Mouse (Mus musculus): ENCODE measurements at regions not wholly inside any gene's neighbourhood (a gene's known extent, or its start where the extent isn't known, plus 50 kb on each side); places are given as distances from the start of the nearest gene placed in this dataset.

DNA sequence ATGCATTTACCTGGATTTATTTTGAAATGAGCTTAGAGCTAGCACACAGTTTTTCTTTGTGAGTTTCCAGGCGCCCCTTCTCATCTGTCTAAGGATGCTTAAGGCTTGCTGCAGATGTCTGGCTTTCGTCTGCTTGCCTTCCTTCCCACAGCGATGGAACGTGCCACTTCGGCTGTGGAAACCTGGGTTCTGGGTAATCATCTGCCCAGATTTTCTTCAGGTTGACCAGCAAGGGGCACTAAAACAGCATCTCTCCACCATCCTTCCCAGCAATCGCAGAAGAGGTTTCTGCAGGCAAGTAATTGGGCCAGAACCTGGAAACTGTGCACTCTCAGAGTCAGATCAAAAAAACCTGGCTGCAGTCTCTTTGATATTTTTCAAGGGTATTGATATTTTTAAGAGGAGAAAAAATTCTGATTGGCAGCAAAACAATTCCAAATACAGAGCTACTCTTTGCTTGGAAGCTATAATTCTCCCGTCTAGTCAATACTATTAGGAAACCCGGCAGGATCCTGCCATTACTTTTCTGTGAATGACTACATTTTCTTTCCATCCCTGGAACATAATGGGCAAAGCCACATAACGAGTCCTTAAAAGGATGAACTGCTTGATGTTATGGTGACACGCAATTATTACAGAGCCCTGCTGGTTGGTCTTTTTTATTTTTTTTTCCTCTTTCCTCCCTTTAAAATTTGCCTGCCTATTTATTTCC, 75.2 kb upstream of the Sash1 start:
- Histone ChIP-seq H3K4me2 (no peak overlapping the region), H3K4me3 (replicated peaks) (no peak overlapping the region), H3K9ac (no peak overlapping the region), H3K4me1 (no peaks in the 10 kb centered on the region; the same call in 1 of the 2 replicates), H3K9me3 (no peaks in the 10 kb centered on the region), H3K27me3 (no peaks in the 10 kb centered on the region), H3K36me3 (replicated peaks) (no peaks in the 10 kb centered on the region), H3K27ac (no peak overlapping the region)
- no peak for ATAC-seq (ENCODE audit: low FRiP score)
- 46% methylated on average over 10 of the region's 10 CpGs for WGBS

DNA sequence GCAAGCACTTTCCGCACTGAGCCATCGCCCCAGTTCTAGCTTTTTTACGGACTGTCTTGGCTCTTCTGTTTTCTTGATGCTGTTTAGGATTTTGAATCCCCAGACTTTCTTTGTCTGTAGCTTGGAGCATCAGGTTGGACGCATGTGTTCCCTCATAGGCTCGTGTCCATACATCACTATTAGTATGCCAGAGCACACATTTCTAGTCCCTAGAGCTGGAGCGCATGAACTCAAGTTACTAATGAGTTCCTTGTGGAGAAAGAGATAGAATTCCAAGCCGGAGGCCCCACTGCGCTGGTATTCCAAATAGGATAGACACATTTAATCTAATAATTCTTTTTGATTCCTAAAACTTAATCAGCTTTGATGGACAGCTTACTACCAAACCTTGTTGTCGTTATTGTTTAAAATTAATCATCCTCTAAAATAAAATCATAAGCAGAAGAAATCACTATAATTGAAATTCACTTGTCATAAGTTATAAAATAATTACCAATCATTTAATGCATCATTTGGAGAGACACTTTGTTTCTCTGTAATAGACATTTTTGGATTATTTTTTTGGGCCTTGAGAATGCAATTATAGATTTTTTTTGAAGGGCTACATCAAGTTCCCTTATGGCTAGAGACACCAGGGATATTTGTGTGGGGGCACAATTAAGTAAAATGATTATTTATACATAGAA, 74.5 kb upstream of the Sash1 start:
- Histone ChIP-seq H3K27ac (no peak overlapping the region), H3K9ac (no peak overlapping the region), H3K27me3 (no peaks in the 10 kb centered on the region), H3K4me1 (peaks cover 6% of the 10 kb centered on the region), H3K9me3 (no peaks in the 10 kb centered on the region), H3K4me2 (no peak overlapping the region), H3K4me3 (replicated peaks) (no peak overlapping the region), H3K36me3 (replicated peaks) (no peaks in the 10 kb centered on the region)
- no peak for ATAC-seq (ENCODE audit: low FRiP score)
- 84% methylated on average over 9 of the region's 9 CpGs for WGBS

DNA sequence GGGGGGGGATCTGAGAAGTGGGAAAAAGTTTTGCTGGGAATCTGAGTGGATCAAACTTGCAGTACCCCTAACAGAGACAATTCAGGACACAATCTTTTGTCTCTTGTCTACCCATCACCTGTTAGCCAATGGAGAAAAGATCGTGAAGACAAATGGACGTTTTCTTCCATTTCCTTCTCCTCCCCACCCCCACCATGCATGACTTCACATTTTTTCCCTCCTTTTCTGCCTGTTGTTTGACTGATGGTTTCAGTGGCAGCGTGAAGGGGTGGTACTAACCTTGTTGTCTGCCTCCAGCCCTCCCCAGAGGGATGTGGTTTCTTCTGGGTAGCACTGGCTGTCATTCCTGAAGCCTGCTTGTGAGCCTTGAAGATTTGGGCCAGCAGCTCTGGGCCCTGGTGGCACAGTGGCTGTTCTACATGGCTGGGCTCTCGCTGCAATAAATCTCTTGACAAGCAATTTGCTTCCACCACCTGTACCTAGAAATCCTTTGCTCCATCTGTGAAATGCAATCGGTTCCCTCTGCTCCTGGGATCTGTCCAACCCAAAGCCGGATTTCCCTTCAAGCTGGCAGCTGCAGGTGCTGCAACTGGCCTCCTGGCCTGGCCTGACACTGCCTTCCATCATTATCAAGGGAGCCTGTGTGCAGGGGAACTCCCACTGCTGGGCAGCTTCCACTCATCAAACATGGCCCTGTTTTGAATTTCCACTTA, 69.8 kb upstream of the Sash1 start:
- ATAC-seq (ENCODE audit: low FRiP score) = no peak
- Histone ChIP-seq H3K4me3 (replicated peaks) (no peak overlapping the region), H3K27ac (no peak overlapping the region), H3K4me2 (no peak overlapping the region), H3K9me3 (no peaks in the 10 kb centered on the region), H3K4me1 (peaks cover 6% of the 10 kb centered on the region), H3K27me3 (no peaks in the 10 kb centered on the region), H3K9ac (no peak overlapping the region), H3K36me3 (replicated peaks) (no peaks in the 10 kb centered on the region)
- 68% methylated on average over 6 of the region's 6 CpGs for WGBS

DNA sequence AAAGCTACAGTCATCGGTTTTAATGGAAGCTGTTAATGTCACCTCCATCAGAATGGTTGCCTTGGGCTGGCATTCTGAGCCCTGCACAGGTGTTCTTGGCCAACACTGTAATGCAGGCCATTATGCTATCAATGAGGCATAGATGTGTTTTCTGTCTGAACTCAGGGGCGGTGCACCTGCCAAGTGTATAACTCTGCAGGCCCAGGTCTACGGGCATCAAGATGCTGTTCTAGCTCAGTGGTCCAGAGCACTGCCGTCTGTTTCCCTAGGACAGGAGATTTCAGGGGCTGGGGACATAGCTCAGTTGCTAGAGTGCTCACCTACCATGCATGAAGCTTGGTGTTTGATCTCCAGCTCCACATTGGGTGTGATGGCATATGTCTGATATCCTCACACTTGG, 68.1 kb upstream of the Sash1 start:
- H3K27ac ChIP-seq = no peak overlapping the region
- H3K9ac ChIP-seq = no peak overlapping the region
- no peaks in the 10 kb centered on the region for H3K27me3 ChIP-seq
- no peak overlapping the region for H3K4me3 ChIP-seq (replicated peaks)
- 90% methylated on average over 4 of the region's 4 CpGs for WGBS
- no peaks in the 10 kb centered on the region for H3K36me3 ChIP-seq (replicated peaks)
- peaks cover 6% of the 10 kb centered on the region for H3K4me1 ChIP-seq
- no peak overlapping the region for H3K4me2 ChIP-seq
- H3K9me3 ChIP-seq = no peaks in the 10 kb centered on the region
- ATAC-seq (ENCODE audit: low FRiP score) = no peak

DNA sequence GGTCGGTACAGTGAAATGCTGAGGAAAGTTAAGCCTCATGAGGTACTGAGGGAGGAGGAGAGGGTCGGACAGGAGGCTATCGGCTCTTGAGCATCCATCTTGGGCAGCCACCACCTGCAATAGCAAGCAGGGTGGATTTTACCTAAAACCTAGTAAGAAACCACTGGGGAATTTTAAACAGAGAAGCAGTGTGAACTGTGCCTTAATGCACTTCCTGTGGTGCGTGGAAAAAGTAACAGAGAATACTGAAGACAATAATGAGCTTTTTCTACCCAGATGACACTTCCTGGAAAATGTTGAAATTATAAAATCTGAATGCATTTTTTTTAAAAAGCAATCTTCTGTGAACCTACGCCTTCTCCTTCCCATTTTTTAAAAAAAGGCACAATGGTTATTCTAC, 67.1 kb upstream of the Sash1 start:
- H3K9me3 ChIP-seq = no peaks in the 10 kb centered on the region
- no peaks in the 10 kb centered on the region for H3K36me3 ChIP-seq (replicated peaks)
- ATAC-seq (ENCODE audit: low FRiP score) = no peak
- no peak overlapping the region for H3K27ac ChIP-seq
- peaks cover 6% of the 10 kb centered on the region for H3K4me1 ChIP-seq
- no peaks in the 10 kb centered on the region for H3K27me3 ChIP-seq
- WGBS = 85% methylated on average over 5 of the region's 5 CpGs
- H3K9ac ChIP-seq = no peak overlapping the region
- no peak overlapping the region for H3K4me3 ChIP-seq (replicated peaks)
- no peak overlapping the region for H3K4me2 ChIP-seq

DNA sequence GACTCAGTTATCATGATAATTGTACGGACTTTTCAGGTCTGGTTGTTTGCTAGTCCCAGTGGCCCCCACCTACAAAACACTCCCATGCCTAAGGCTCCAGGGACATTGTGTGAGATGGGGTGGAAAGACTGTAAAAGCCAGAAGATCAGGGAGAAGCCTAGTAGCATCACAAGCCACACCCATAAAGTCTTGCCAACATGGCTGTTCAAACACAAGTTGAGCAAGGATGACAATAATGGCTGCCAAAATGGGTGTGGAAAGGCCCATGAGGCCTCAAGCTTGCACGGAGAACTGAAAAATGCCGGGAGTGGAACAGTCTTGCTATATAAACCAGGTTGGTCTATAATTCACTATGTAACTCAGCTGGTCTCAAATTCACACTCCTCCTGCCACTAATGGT, 66.1 kb upstream of the Sash1 start:
- ATAC-seq (ENCODE audit: low FRiP score) = no peak
- peaks cover 6% of the 10 kb centered on the region for H3K4me1 ChIP-seq
- H3K27me3 ChIP-seq = no peaks in the 10 kb centered on the region
- no peak overlapping the region for H3K4me3 ChIP-seq (replicated peaks)
- no peak overlapping the region for H3K9ac ChIP-seq
- H3K4me2 ChIP-seq = no peak overlapping the region
- no peaks in the 10 kb centered on the region for H3K9me3 ChIP-seq
- H3K36me3 ChIP-seq (replicated peaks) = no peaks in the 10 kb centered on the region
- 96% methylated on average over 3 of the region's 3 CpGs for WGBS
- H3K27ac ChIP-seq = no peak overlapping the region

DNA sequence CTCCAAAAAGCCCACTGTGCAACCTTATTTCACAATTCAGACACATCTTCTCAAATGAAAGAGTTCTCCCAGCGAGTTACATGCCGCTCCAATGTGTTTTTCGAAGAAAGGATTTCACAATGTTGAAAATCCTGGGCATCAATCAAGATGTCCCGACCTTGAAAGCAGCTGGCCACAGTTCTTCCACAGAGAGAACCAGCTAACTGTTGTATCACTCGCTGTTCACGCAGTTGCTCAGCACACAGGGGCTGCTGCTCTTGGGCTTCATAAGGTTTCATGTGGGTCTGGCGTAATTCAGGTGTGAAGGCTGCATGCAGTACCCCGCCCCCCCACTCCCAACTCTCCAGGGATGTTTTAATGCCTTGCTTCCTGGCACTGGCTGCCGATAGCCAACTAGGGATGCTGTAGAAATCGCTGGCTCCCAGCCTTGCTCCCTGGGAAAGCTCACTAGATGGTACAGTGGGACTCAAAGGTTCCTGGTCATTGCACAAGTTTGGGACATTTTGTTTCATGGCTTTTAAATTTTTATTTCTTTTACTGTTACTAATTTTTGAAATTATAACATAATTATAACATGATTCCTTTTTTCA, 65.5 kb upstream of the Sash1 start:
- no peak for ATAC-seq (ENCODE audit: low FRiP score)
- no peak overlapping the region for H3K4me3 ChIP-seq (replicated peaks)
- H3K27me3 ChIP-seq = no peaks in the 10 kb centered on the region
- H3K4me1 ChIP-seq = peaks cover 6% of the 10 kb centered on the region
- no peak overlapping the region for H3K9ac ChIP-seq
- no peak overlapping the region for H3K4me2 ChIP-seq
- H3K27ac ChIP-seq = no peak overlapping the region
- no peaks in the 10 kb centered on the region for H3K9me3 ChIP-seq
- no peaks in the 10 kb centered on the region for H3K36me3 ChIP-seq (replicated peaks)
- WGBS = 89% methylated on average over 10 of the region's 10 CpGs

DNA sequence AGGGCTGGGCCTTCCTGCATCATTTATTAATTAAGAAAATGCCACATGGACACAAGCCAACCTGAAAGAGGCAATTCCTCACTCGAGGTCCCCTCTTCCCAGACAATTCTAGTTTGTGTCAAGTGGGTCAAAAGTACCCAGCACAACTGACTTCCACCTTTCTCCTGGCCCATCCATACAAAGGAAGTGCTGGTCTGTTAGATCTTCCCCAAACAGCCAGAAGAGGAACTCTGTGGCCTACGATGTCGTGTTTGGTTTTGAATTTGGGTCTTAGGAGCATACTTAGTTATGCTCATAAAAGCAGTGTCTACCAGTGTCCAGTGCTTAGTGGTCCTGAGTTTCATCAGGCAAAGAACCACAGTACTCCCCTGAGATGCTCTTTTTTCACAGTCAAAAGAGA, 62.4 kb upstream of the Sash1 start:
- H3K4me2 ChIP-seq = no peak overlapping the region
- WGBS = 73% methylated on average over 3 of the region's 3 CpGs
- no peak for ATAC-seq (ENCODE audit: low FRiP score)

DNA sequence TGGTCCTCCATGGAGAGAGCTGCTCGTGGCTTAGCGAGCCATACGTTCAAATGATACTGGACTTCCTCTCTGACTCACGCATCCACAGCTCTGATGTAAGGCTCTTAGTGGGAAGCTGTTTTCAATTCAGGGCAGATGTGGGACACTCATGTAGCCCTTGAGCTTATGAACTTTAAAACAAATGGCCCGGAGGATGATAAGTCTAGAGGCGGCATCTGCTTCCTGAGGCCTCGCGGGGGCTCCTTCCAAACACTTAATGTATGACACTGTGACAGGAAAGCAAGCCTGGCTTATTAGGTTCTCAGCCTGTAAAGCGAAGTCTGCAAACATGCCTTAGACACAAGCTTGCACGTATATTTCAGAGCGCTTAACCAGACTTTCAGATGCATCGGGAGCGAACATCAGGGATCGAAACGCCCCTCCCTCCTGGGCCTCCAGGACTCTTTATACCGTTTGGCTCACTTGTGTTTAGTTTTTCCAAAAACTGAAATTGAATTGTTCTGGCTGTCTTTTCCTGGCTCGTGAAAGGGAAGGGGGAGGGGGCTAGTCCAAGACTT, 59.4 kb upstream of the Sash1 start:
- Histone ChIP-seq H3K4me2 (no peak overlapping the region), H3K4me1 (no peaks in the 10 kb centered on the region)
- WGBS = 79% methylated on average over 17 of the region's 17 CpGs

More for the DNA sequence above, 62.4 kb upstream of the Sash1 start:
- Histone ChIP-seq H3K27ac (no peak overlapping the region), H3K4me1 (no peaks in the 10 kb centered on the region), H3K36me3 (replicated peaks) (no peaks in the 10 kb centered on the region), H3K9ac (no peak overlapping the region), H3K27me3 (no peaks in the 10 kb centered on the region), H3K4me3 (replicated peaks) (no peak overlapping the region), H3K9me3 (no peaks in the 10 kb centered on the region)

DNA sequence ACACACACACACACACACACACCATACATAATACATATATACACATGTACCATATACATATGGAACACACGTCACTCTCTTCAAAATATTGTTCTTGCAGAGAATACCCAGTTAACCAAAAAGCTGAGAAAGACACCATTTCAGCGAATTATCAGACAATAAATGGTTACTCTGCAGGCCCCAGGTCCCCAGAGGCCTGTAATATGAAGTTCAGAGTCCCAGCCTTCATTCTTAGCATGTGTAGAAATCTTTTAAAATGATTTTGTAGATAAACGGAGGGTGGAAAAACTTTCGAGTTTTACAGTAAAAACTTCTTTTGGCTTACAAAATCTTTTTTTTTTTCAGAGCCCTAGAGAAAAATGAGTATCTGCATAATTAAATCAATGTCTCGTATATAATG, 58.7 kb upstream of the Sash1 start:
- Histone ChIP-seq H3K4me1 (no peaks in the 10 kb centered on the region), H3K9me3 (no peaks in the 10 kb centered on the region), H3K4me2 (no peak overlapping the region), H3K9ac (no peak overlapping the region), H3K27me3 (no peaks in the 10 kb centered on the region), H3K27ac (no peak overlapping the region), H3K4me3 (replicated peaks) (no peak overlapping the region), H3K36me3 (replicated peaks) (no peaks in the 10 kb centered on the region)
- ATAC-seq (ENCODE audit: low FRiP score) = no peak
- 77% methylated on average over 5 of the region's 5 CpGs for WGBS

More for the DNA sequence above, 59.4 kb upstream of the Sash1 start:
- Histone ChIP-seq H3K36me3 (replicated peaks) (no peaks in the 10 kb centered on the region), H3K27me3 (no peaks in the 10 kb centered on the region), H3K9ac (no peak overlapping the region), H3K9me3 (no peaks in the 10 kb centered on the region), H3K27ac (no peak overlapping the region), H3K4me3 (replicated peaks) (no peak overlapping the region)
- no peak for ATAC-seq (ENCODE audit: low FRiP score)

DNA sequence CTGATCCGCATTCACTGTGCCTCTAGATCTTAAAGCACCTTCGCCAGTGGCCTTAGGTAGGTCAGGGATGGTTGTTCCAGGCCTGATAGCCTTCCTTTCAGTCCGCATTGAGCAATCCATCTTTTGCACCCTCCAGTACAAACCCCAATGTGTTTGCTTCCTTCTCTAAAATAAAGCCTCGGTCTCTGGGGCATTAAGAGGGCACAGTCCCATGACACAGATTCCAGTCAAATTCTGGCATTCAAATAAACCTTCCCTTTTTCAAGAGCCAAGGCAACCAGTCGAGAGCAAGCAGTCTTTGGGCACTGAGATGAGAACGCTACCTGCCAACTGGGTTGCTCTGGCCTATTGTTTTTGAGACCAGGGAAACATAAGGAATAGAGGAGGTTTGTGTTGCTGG, 57.8 kb upstream of the Sash1 start:
- no peaks in the 10 kb centered on the region for H3K36me3 ChIP-seq (replicated peaks)
- ATAC-seq (ENCODE audit: low FRiP score) = no peak
- H3K27ac ChIP-seq = no peak overlapping the region
- H3K9ac ChIP-seq = no peak overlapping the region
- H3K4me2 ChIP-seq = no peak overlapping the region
- H3K9me3 ChIP-seq = no peaks in the 10 kb centered on the region
- no peaks in the 10 kb centered on the region for H3K27me3 ChIP-seq
- 91% methylated on average over 6 of the region's 6 CpGs for WGBS
- no peak overlapping the region for H3K4me3 ChIP-seq (replicated peaks)
- no peaks in the 10 kb centered on the region for H3K4me1 ChIP-seq

DNA sequence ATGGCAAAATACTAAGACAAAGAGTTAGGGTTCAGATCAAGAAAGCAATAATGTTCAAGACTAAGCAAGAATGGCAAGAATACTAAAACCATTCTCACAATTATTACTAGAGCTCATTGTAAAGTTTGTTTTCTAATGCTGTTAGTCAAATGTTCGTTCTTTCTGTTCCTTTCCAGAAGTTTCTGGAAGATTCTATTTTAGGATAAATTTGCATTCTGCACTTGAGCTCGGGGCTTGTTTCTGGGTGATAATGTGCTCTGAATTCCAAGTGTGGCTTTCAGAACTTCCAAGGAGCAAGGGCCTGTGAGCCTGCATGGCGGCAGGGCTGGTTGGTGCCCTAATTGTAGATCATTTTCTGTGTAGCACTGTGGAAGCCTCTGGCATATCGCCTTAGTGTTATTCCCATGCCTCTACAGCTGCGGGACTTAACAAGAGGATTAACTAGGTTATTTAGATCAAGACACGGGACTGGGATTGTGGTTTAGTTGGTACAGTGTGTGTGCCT, 57.1 kb upstream of the Sash1 start:
- Histone ChIP-seq H3K9me3 (no peaks in the 10 kb centered on the region), H3K27me3 (no peaks in the 10 kb centered on the region), H3K9ac (no peak overlapping the region), H3K36me3 (replicated peaks) (no peaks in the 10 kb centered on the region), H3K27ac (no peak overlapping the region), H3K4me1 (no peaks in the 10 kb centered on the region), H3K4me2 (no peak overlapping the region), H3K4me3 (replicated peaks) (no peak overlapping the region)
- no peak for ATAC-seq (ENCODE audit: low FRiP score)
- WGBS = 88% methylated on average over 6 of the region's 6 CpGs
